Comparison of ENCODE assay signal across 15 mouse cellular contexts in genomic region chr12:25344354-25344753, GRCm38 (mm10).
DNase-seq lines count a peak whose midpoint lies in the region; ATAC-seq and TF ChIP-seq lines count a peak whose summit lies in the region.
"Had no signal": no experiment of that assay in that cellular context is flagged by ENCODE, and none has a peak within 500 bp of the region (broad histone marks: within the 10 kb centered on the region; RNA-seq: fewer than 3 reads in every experiment).

No protein-coding gene starts in this region.

- intact Hi-C loops in left cerebral cortex, postnatal 10 days (cut with DNase I) = no loop called here

- H3K4me2 ChIP-seq in hindbrain, postnatal 0 days (ENCODE audit: low read depth, low read length) = 0 out of 2 replicates have a peak overlapping the region, but pooled peaks have one; percentile 1
- H3K4me2 ChIP-seq: heart, embryonic 13.5 days; kidney, embryonic 15.5 days had no signal

- H3K9ac ChIP-seq in hindbrain, postnatal 0 days (replicated peaks; ENCODE audit: low read length) = no peak overlapping the region
- H3K9ac ChIP-seq: forebrain, postnatal 0 days; heart, embryonic 13.5 days; kidney, embryonic 15.5 days had no signal

- no peak for TF ChIP-seq CTCF in hindbrain, postnatal 0 days (IDR thresholded peaks at IDR 0.05; ENCODE audit: low read depth)

- no peak overlapping the region for H3K4me3 ChIP-seq in hindbrain, postnatal 0 days (ENCODE audit: low read length)
- H3K4me3 ChIP-seq: heart, embryonic 13.5 days; kidney, embryonic 15.5 days; megakaryocyte, embryonic 14.5 days had no signal

- peak; percentile 16 to 24 for DNase-seq in left cerebral cortex, adult 18-20 months (ENCODE audit: low spot score in 2 of 2)
- DNase-seq in left cerebral cortex, postnatal 10 days (ENCODE audit: extremely low spot score in 1 of 2, low spot score in 2 of 2) = no peak
- DNase-seq in hindbrain, postnatal 0 days (ENCODE audit: low spot score) = peak; percentile 25
- peak; percentile 49 for DNase-seq in layer of hippocampus, adult 9-10 months (ENCODE audit: low spot score)
- DNase-seq in retina, postnatal 1 day = peak; percentile 44
- no peak for DNase-seq in ovary, postnatal 14 days (ENCODE audit: low spot score)
- DNase-seq: cerebellum, adult 2 months; forebrain, postnatal 0 days; gastrocnemius, postnatal 36 days; liver; thymus, adult 18-20 months had no signal

- H3K27ac ChIP-seq in hindbrain, postnatal 0 days = no peak overlapping the region
- H3K27ac ChIP-seq: heart, embryonic 13.5 days; kidney, embryonic 15.5 days had no signal

- ATAC-seq in hindbrain, postnatal 0 days = no peak
- ATAC-seq in inflammation-experienced regulatory T-cells, adult 6 months = no peak
- ATAC-seq: forebrain, postnatal 0 days had no signal

- no peaks in the 10 kb centered on the region for H3K9me3 ChIP-seq in hindbrain, postnatal 0 days (ENCODE audit: low read length)
- H3K9me3 ChIP-seq: heart, embryonic 13.5 days; kidney, embryonic 15.5 days had no signal

- WGBS in hindbrain, postnatal 0 days = 54% methylated on average over 17 of the region's 17 CpGs

- no peaks in the 10 kb centered on the region for H3K4me1 ChIP-seq in hindbrain, postnatal 0 days (ENCODE audit: insufficient read depth, low read length)

- no peaks in the 10 kb centered on the region for H3K36me3 ChIP-seq in hindbrain, postnatal 0 days (ENCODE audit: insufficient read depth, low read length)
- H3K36me3 ChIP-seq: heart, embryonic 13.5 days; kidney, embryonic 15.5 days had no signal

- no peaks in the 10 kb centered on the region for H3K27me3 ChIP-seq in hindbrain, postnatal 0 days (ENCODE audit: insufficient read depth, low read length)
- H3K27me3 ChIP-seq: heart, embryonic 13.5 days; kidney, embryonic 15.5 days had no signal

Comparison
In these comparisons a context has a peak if more than half of its experiments do, and no peak if none do; other contexts are left out.
1. DNase-seq: peak in left cerebral cortex, adult 18-20 months (2 of 2), hindbrain, postnatal 0 days (single experiment), layer of hippocampus, adult 9-10 months (single experiment) and retina, postnatal 1 day (single experiment); none in left cerebral cortex, postnatal 10 days (0 of 2) and ovary, postnatal 14 days (single experiment).